Mouse (Mus musculus) cortical plate, adult 2 months (tissue): ENCODE measurements around the gene Asic3.

Experiments
- CTCF ChIP-seq: fragments of 200-500 bp; IDR thresholded peaks from 2 replicates; pipeline ENCODE4 v1.5.1; 2011; ENCODE audit warnings: mild to moderate bottlenecking, control low read depth, low read length; ENCODE audit not compliant: insufficient read depth; ENCODE audit errors: extremely low read depth
- POLR2A ChIP-seq: fragments of 200-500 bp; IDR thresholded peaks from 2 replicates; pipeline ENCODE4 v1.6.1; 2011; ENCODE audit warnings: mild to moderate bottlenecking, low read length, control low read depth; ENCODE audit not compliant: insufficient read depth; ENCODE audit errors: extremely low read depth

- TF ChIP-seq CTCF, result no peak
- TF ChIP-seq POLR2A, result no peak
Observed at GRCm38 (mm10) chr5:24452691-24453233, 39.6 kb downstream of the Asic3 start.
